In the genomic region with DNA sequence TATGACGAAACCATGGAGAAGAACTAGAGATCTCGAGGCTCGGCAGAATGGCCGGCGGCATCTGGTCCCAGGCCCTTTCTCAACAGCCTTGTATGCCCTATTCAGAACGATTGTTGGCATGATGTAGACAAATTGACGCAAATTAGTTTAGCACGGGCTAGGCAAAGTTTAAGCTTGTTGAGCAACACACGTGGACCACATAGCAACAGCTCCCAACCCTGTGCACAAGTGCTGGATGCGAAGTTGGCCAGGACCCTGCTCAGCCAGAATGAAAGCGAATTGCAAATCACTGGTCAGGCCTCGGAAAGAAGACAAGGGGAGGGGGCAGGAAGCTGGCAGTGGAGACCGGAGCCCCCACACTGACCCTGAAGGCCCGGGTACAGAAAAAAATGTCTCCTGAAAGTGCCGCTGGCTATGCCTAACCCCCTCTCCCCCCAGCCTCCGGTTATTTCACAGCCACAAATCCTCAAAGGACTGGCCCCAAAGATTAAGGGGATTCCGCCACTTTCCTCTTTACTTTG, we compare ENCODE assay signal across 9 mouse cellular contexts. TPM values are rescaled to one million over a fixed set of nuclear protein-coding genes. Genes with fewer than 3 reads are reported as not detected.
DNase-seq lines count a peak whose midpoint lies in the region; ATAC-seq and TF ChIP-seq lines count a peak whose summit lies in the region.
"Had no signal": no experiment of that assay in that cellular context is flagged by ENCODE, and none has a peak within 500 bp of the region (broad histone marks: within the 10 kb centered on the region; RNA-seq: fewer than 3 reads in every experiment).

No protein-coding gene starts in this region.

- peak overlapping the region; percentile 32 for H3K27ac ChIP-seq in liver, adult 2 months (replicated peaks; ENCODE audit: insufficient read depth, low read depth, low read length)
- H3K27ac ChIP-seq in heart, embryonic 11.5 days (ENCODE audit: low read depth, low read length), result peak overlapping the region; percentile 86
- H3K27ac ChIP-seq in limb, embryonic 15.5 days, result no peak overlapping the region
- H3K27ac ChIP-seq: macrophage had no signal

- DNase-seq in liver, adult 2 months (ENCODE audit: extremely low read depth, low read depth, low spot score), result peak; percentile 99
- no peak for DNase-seq in liver
- peak; percentile 64 for DNase-seq in neural tube, embryonic 10.5 days (ENCODE audit: extremely low spot score, low spot score)
- no peak for DNase-seq in layer of hippocampus, postnatal 14 days (ENCODE audit: low spot score in 2 of 2)
- no peak for DNase-seq in spleen, postnatal 36 days (ENCODE audit: low spot score in 2 of 2)
- no peak for DNase-seq in kidney, adult 9 months

- H3K4me1 ChIP-seq in liver, adult 2 months (ENCODE audit: control insufficient read depth, insufficient read depth, low read length), result no peaks in the 10 kb centered on the region
- H3K4me1 ChIP-seq in heart, embryonic 11.5 days (ENCODE audit: control insufficient read depth, insufficient read depth, low read length), result peaks cover 2% of the 10 kb centered on the region; the same call in 1 of the 2 replicates
- H3K4me1 ChIP-seq in limb, embryonic 15.5 days, result peaks cover 3% of the 10 kb centered on the region; the same call in 1 of the 2 replicates

- no peaks in the 10 kb centered on the region for H3K27me3 ChIP-seq in liver, adult 2 months (ENCODE audit: control insufficient read depth, insufficient read depth, low read length)
- no peaks in the 10 kb centered on the region for H3K27me3 ChIP-seq in heart, embryonic 11.5 days (ENCODE audit: control insufficient read depth, insufficient read depth, low read length)
- no peaks in the 10 kb centered on the region for H3K27me3 ChIP-seq in limb, embryonic 15.5 days

- peak overlapping the region; percentile 9; the same call in 1 of the 2 replicates for H3K4me3 ChIP-seq in liver, adult 2 months (ENCODE audit: insufficient read depth, low read depth, low read length)
- H3K4me3 ChIP-seq in heart, embryonic 11.5 days (ENCODE audit: low read depth, low read length), result peak overlapping the region; percentile 41
- H3K4me3 ChIP-seq in limb, embryonic 15.5 days, result peak overlapping the region; percentile 19

- TF ChIP-seq CTCF in liver, adult 2 months (IDR thresholded peaks at IDR 0.05; ENCODE audit: low read depth, low read length), result no peak

- H3K9ac ChIP-seq in liver, adult 2 months (ENCODE audit: low read depth, low read length), result no peak overlapping the region
- H3K9ac ChIP-seq in heart, embryonic 11.5 days (ENCODE audit: low read depth, low read length), result peak overlapping the region; percentile 69
- no peak overlapping the region for H3K9ac ChIP-seq in limb, embryonic 15.5 days

- no peak for ATAC-seq in heart, embryonic 11.5 days (replicated peaks; ENCODE audit: insufficient number of reproducible peaks, low FRiP score, low TSS enrichment)
- ATAC-seq in limb, embryonic 15.5 days (ENCODE audit: insufficient number of reproducible peaks, low FRiP score, low TSS enrichment, low read depth), result no peak

- 12% methylated on average over 17 of the region's 17 CpGs for WGBS in liver, adult 2 months
- 19% methylated on average over 17 of the region's 17 CpGs for WGBS in heart, embryonic 11.5 days (ENCODE audit: insufficient replicate concordance)
- WGBS in limb, embryonic 15.5 days, result 32% methylated on average over 17 of the region's 17 CpGs

- H3K36me3 ChIP-seq in liver, adult 2 months (ENCODE audit: control insufficient read depth, insufficient read depth, low read length), result no peaks in the 10 kb centered on the region
- H3K36me3 ChIP-seq in heart, embryonic 11.5 days (ENCODE audit: control insufficient read depth, insufficient read depth, low read length), result no peaks in the 10 kb centered on the region
- H3K36me3 ChIP-seq in limb, embryonic 15.5 days, result no peaks in the 10 kb centered on the region

- no peaks in the 10 kb centered on the region for H3K79me2 ChIP-seq in liver, adult 2 months (ENCODE audit: control insufficient read depth, insufficient read depth, low read length)

- peak overlapping the region; percentile 68 for H3K4me2 ChIP-seq in heart, embryonic 11.5 days
- peak overlapping the region; percentile 34 for H3K4me2 ChIP-seq in limb, embryonic 15.5 days

- TF ChIP-seq POLR2A in liver, adult 2 months (IDR thresholded peaks at IDR 0.05; ENCODE audit: extremely low read depth, insufficient read depth, low read length), result no peak

- no peaks in the 10 kb centered on the region for H3K9me3 ChIP-seq in heart, embryonic 11.5 days (replicated peaks; ENCODE audit: control insufficient read depth, low read length)
- no peaks in the 10 kb centered on the region for H3K9me3 ChIP-seq in limb, embryonic 15.5 days

RNA-seq across cellular contexts. Expression of a gene that starts 58.0 kb away (rescaled TPM):
- 0.13 and 0.18 TPM in 2 replicates for total RNA-seq in liver, adult 2 months (2014; rRNA removed)
- polyA plus RNA-seq in liver, adult 2 months (2012; rRNA removed), result 0.02 TPM in 1 of 2 replicates, not detected in the other
- 1.4 TPM in 2 replicates for polyA plus RNA-seq in heart, embryonic 11.5 days (2014; fragmentation: Nextera tagmentation; extraction: Ambion mirVana)
- 1.4 and 1.5 TPM in 2 replicates for polyA plus RNA-seq in limb, embryonic 15.5 days (2015; fragmentation: Nextera tagmentation; extraction: Ambion mirVana)
- 1 to 10 TPM; 1.0 to 1.2 TPM for total RNA-seq in layer of hippocampus, postnatal 14 days (2021)

RNA-seq across cellular contexts. Expression of a gene that starts 58.2 kb away (rescaled TPM):
- total RNA-seq in liver, adult 2 months (2014; rRNA removed), result 5.5 and 5.7 TPM in 2 replicates
- 2.3 and 3.3 TPM in 2 replicates for polyA plus RNA-seq in liver, adult 2 months (2012; rRNA removed)
- 57.3 and 62.2 TPM in 2 replicates for polyA plus RNA-seq in heart, embryonic 11.5 days (2014; fragmentation: Nextera tagmentation; extraction: Ambion mirVana)
- polyA plus RNA-seq in limb, embryonic 15.5 days (2015; fragmentation: Nextera tagmentation; extraction: Ambion mirVana), result 123 and 128 TPM in 2 replicates
- 10 to 100 TPM; 28.6 to 30.8 TPM for total RNA-seq in layer of hippocampus, postnatal 14 days (2021)

Comparison
In these comparisons a context has a peak if more than half of its experiments do, and no peak if none do; other contexts are left out.
1. DNase-seq: peak in liver, adult 2 months (single experiment) and neural tube, embryonic 10.5 days (single experiment); none in liver (single experiment), layer of hippocampus, postnatal 14 days (0 of 2), spleen, postnatal 36 days (0 of 2) and kidney, adult 9 months (single experiment).
2. RNA of a gene that starts 58.2 kb away (polyA plus RNA-seq): 123 to 128 TPM in limb, embryonic 15.5 days and 57.3 to 62.2 TPM in heart, embryonic 11.5 days; 2.3 to 3.3 TPM in liver, adult 2 months; every median in the first group is over 10 times any median in the second.
3. Peak in every context shown above with its lines, with median percentiles within 50 percentile points of each other: H3K4me3 ChIP-seq.